Mouse (Mus musculus) limb, embryonic 14.5 days (tissue): ENCODE data around the gene Unc50. TPM values are rescaled to one million over a fixed set of nuclear protein-coding genes. Genes with fewer than 3 reads are reported as not detected.

Experiments used
- ATAC-seq: fragments of 200-750 bp; cut with Nextera tagmentation; 2 replicates; pipeline ENCODE4 v1.8.0; 2017; ENCODE audit warnings: low read depth, moderate number of reproducible peaks, moderate TSS enrichment; ENCODE audit not compliant: low FRiP score
- DNase-seq: peaks from one replicate; pipeline ENCODE4 v3.0.0-alpha.2; 2015; ENCODE audit warnings: low spot score
- H3K27ac ChIP-seq: fragments of 300-500 bp; sonication (generic); replicated peaks from 2 replicates; pipeline ENCODE4 v1.5.1; 2014; ENCODE audit warnings: low read depth, mild to moderate bottlenecking, low read length, moderate library complexity, mixed read lengths
- H3K27me3 ChIP-seq: fragments of 300-500 bp; sonication (generic); 2 replicates; pipeline ENCODE4 v1.6.1; 2014; ENCODE audit warnings: low read length, mixed read lengths; ENCODE audit not compliant: control insufficient read depth, insufficient read depth
- H3K36me3 ChIP-seq: fragments of 300-500 bp; sonication (generic); 2 replicates; pipeline ENCODE4 v1.6.1; 2014; ENCODE audit warnings: mild to moderate bottlenecking, low read length, moderate library complexity, mixed read lengths; ENCODE audit not compliant: control insufficient read depth, insufficient read depth
- H3K4me1 ChIP-seq: fragments of 300-500 bp; sonication (generic); 2 replicates; pipeline ENCODE4 v1.6.1; 2014; ENCODE audit warnings: antibody characterized with exemption, low read length, mixed read lengths; ENCODE audit not compliant: control insufficient read depth, insufficient read depth
- H3K4me2 ChIP-seq: fragments of 300-500 bp; sonication (generic); replicated peaks from 2 replicates; pipeline ENCODE4 v1.6.1; 2014; ENCODE audit warnings: low read depth, mild to moderate bottlenecking, low read length, moderate library complexity; ENCODE audit not compliant: severe bottlenecking
- H3K4me3 ChIP-seq: fragments of 300-500 bp; sonication (generic); replicated peaks from 2 replicates; pipeline ENCODE4 v1.5.1; 2014; ENCODE audit warnings: low read length
- H3K9ac ChIP-seq: fragments of 300-500 bp; sonication (generic); 2 replicates; pipeline ENCODE4 v1.6.1; 2014; ENCODE audit warnings: mild to moderate bottlenecking, low read depth, low read length, moderate library complexity; ENCODE audit not compliant: severe bottlenecking
- H3K9me3 ChIP-seq: fragments of 300-500 bp; sonication (generic); 2 replicates; pipeline ENCODE4 v1.6.1; 2016; ENCODE audit warnings: low read length; ENCODE audit not compliant: control insufficient read depth
- POLR2A ChIP-seq: fragments of 200-500 bp; IDR thresholded peaks from 2 replicates; pipeline ENCODE4 v1.8.0; 2012; ENCODE audit warnings: inconsistent platforms, mild to moderate bottlenecking, moderate library complexity, borderline replicate concordance; ENCODE audit not compliant: insufficient read depth, insufficient read length; ENCODE audit errors: extremely low read depth
- WGBS: fragments of 180-500 bp; shearing (Covaris S2); extraction: QIAGEN DNeasy Blood & Tissue Kit; methylation state at CpG from one replicate; pipeline ENCODE4 v1.1.7; 2014; 5-methylcytosine and 5-hydroxymethylcytosine counted together
- polyA plus RNA-seq, 2 experiments: library from polyadenylated mRNA; depleted of rRNA in 1 of 2; stranded (reverse) in 1 of 2; unstranded in 1 of 2; fragments of >200 nt; fragmentation: Nextera tagmentation in 1 of 2; extraction: Ambion mirVana in 1 of 2; gene quantifications; 2 replicates each; pipeline versions ENCODE4 v1.2.1 to v1.2.3; 2012 to 2014

Gene Unc50
- polyA plus RNA-seq, 2 experiments = 117 to 145 TPM

- no peak for ATAC-seq
- no peaks in the 10 kb centered on the region for H3K36me3 ChIP-seq
- no peaks in the 10 kb centered on the region for H3K27me3 ChIP-seq
- DNase-seq = no peak
- no peak overlapping the region for H3K4me3 ChIP-seq
- no peak overlapping the region for H3K4me2 ChIP-seq
- TF ChIP-seq POLR2A = no peak
- no peak overlapping the region for H3K9ac ChIP-seq
- no peak overlapping the region for H3K27ac ChIP-seq
- 87% methylated on average over 8 of the region's 8 CpGs for WGBS
- H3K4me1 ChIP-seq = no peaks in the 10 kb centered on the region
- H3K9me3 ChIP-seq = no peaks in the 10 kb centered on the region
These were observed 49.8 kb downstream of the Unc50 start for GRCm38 (mm10) chr1:37479759-37480158.

- H3K36me3 ChIP-seq = no peaks in the 10 kb centered on the region
- H3K4me1 ChIP-seq = no peaks in the 10 kb centered on the region
- H3K4me3 ChIP-seq = no peak overlapping the region
- no peaks in the 10 kb centered on the region for H3K27me3 ChIP-seq
- ATAC-seq = no peak
- no peak overlapping the region for H3K27ac ChIP-seq
- no peak overlapping the region for H3K9ac ChIP-seq
- H3K4me2 ChIP-seq = no peak overlapping the region
- TF ChIP-seq POLR2A = no peak
- 84% methylated on average over 6 of the region's 6 CpGs for WGBS
- no peaks in the 10 kb centered on the region for H3K9me3 ChIP-seq
- no peak for DNase-seq
These were observed 50.8 kb downstream of the Unc50 start for GRCm38 (mm10) chr1:37480731-37481130.

GRCm38 (mm10) chr1:37481331-37481730, 51.4 kb downstream of the Unc50 start:
- no peaks in the 10 kb centered on the region for H3K27me3 ChIP-seq
- WGBS = 84% methylated on average over 2 of the region's 2 CpGs
- no peak for TF ChIP-seq POLR2A
- H3K27ac ChIP-seq = no peak overlapping the region
- ATAC-seq (no peak), DNase-seq (no peak)
- no peaks in the 10 kb centered on the region for H3K36me3 ChIP-seq
- no peaks in the 10 kb centered on the region for H3K9me3 ChIP-seq
- no peak overlapping the region for H3K4me2 ChIP-seq
- H3K4me1 ChIP-seq = no peaks in the 10 kb centered on the region
- no peak overlapping the region for H3K9ac ChIP-seq
- no peak overlapping the region for H3K4me3 ChIP-seq

- Histone ChIP-seq H3K36me3 (peaks cover 7% of the 10 kb centered on the region; the same call in 1 of the 2 replicates), H3K4me1 (no peaks in the 10 kb centered on the region), H3K27me3 (no peaks in the 10 kb centered on the region), H3K4me2 (no peak overlapping the region), H3K4me3 (no peak overlapping the region), H3K9ac (no peak overlapping the region), H3K9me3 (no peaks in the 10 kb centered on the region), H3K27ac (no peak overlapping the region)
- DNase-seq = no peak
- no peak for ATAC-seq
- no peak for TF ChIP-seq POLR2A
- WGBS = 92% methylated on average over 4 of the region's 4 CpGs
These were observed 54.7 kb downstream of the Unc50 start for GRCm38 (mm10) chr1:37484612-37485011.

- DNase-seq (no peak), ATAC-seq (no peak)
- Histone ChIP-seq H3K27ac (no peak overlapping the region), H3K4me2 (no peak overlapping the region), H3K27me3 (no peaks in the 10 kb centered on the region), H3K4me1 (peaks cover 3% of the 10 kb centered on the region; the same call in 1 of the 2 replicates), H3K4me3 (no peak overlapping the region), H3K9ac (no peak overlapping the region), H3K36me3 (peaks cover 7% of the 10 kb centered on the region; the same call in 1 of the 2 replicates), H3K9me3 (no peaks in the 10 kb centered on the region)
- TF ChIP-seq POLR2A = no peak
- 78% methylated on average over 1 of the region's 1 CpGs for WGBS
These were observed 56.5 kb downstream of the Unc50 start for GRCm38 (mm10) chr1:37486439-37486838.

- ATAC-seq (no peak), DNase-seq (no peak)
- no peak overlapping the region for H3K4me2 ChIP-seq
- H3K4me1 ChIP-seq = peaks cover 3% of the 10 kb centered on the region; the same call in 1 of the 2 replicates
- no peak overlapping the region for H3K9ac ChIP-seq
- no peaks in the 10 kb centered on the region for H3K27me3 ChIP-seq
- peaks cover 7% of the 10 kb centered on the region; the same call in 1 of the 2 replicates for H3K36me3 ChIP-seq
- H3K9me3 ChIP-seq = no peaks in the 10 kb centered on the region
- 86% methylated on average over 3 of the region's 3 CpGs for WGBS
- TF ChIP-seq POLR2A = no peak
- H3K4me3 ChIP-seq = no peak overlapping the region
- no peak overlapping the region for H3K27ac ChIP-seq
These were observed 57.1 kb downstream of the Unc50 start for GRCm38 (mm10) chr1:37486994-37487393.
